Mouse (Mus musculus) liver, adult (tissue): ENCODE measurements around the gene Exosc1.
A peak's percentile ranks its signal among the peaks of the same experiment; 100 is the strongest.

Source experiments
- GATA4 ChIP-seq: IDR thresholded peaks from 2 replicates; pipeline ENCODE4 v1.6.1; 2014; ENCODE audit warnings: mild to moderate bottlenecking, low read length; ENCODE audit not compliant: insufficient replicate concordance

The Exosc1 gene

DNA sequence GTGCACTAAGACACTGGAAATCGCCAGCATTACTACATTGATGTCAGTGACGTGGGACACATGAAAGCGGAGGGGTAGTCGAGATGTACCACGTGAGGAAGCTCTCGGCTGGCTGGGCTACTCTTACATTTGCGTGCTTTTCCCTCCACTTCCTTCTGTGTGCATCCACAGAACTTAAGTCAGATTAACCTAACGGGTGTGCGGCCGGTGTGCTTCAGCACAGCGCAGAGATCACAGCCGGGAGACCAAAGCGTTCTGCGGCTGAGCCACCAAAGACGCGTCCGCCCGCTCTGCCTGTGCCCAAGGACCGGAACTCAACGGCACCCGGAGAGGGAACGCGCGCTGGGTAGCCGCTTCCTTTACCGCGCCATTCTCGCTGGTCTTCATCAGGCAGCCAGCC lies 537 bp downstream of the Exosc1 start:
- no peak for TF ChIP-seq GATA4

DNA sequence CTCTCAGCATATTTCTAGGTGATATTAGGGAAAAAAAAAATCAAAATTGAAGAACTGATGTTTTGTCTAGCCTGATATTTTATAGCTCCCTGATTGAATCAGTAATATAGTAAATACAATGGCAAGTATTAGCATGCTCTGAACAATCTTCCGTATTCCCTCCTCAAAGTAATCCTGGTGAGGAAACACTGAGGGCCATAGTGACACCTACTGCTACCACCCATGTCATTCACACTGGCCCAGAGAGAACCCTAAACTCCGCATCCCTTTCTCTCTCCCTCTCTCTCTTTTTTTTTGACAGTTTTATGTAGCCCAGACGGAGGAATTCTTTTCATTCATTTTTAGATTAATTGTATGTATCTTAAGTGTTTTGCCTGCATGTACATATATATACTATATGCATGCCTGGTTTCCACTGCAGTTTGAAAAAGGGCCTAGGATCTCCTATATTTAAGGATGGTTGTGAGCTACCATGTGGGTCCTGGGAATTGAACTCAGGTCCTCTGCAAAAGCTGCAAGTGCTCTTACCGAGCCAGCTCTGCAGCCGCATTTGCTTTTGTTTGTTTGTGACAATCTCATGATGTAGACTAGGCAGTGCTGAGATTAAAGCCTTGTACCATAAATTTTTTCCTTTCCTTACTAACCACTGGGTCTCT lies 12.7 kb downstream of the Exosc1 start:
- no peak for TF ChIP-seq GATA4

DNA sequence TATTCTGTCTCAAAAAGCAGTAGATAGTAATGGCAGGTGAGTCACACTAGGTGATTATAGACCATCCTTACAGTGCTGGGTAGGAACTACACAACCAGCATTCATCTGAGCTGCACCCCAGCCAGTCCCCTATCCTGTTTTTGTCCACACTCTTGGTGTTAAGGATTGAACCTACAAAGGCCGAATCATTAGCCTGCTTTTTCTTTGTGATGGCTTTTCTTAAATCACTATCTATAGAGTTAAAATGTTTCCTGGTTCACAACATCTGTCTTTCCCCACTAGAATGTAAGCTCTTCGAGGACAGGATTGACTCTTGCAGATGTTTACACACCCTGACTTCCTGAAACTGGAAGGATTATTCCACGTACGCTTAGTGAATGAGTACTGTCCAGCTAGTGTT lies 13.8 kb downstream of the Exosc1 start:
- no peak for TF ChIP-seq GATA4

DNA sequence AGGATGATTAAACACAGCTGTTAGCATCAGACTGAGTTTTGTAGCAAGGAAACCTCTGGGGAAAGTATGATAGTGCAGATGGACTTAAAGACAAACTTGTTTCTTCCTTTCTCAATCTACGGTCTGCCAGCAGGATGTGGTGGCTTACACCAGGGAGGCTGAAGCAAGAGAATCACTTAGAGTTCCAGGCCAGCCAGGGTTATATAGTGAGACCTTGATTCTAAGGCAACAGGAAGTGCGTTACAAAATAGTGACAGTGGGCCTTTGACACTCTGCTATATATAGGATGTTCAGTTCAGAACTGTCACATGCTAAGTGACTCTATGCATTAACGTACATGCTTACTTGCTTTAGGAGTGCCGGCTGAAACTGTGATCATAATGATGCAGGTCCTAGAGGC lies 16.4 kb downstream of the Exosc1 start:
- TF ChIP-seq GATA4 = no peak

DNA sequence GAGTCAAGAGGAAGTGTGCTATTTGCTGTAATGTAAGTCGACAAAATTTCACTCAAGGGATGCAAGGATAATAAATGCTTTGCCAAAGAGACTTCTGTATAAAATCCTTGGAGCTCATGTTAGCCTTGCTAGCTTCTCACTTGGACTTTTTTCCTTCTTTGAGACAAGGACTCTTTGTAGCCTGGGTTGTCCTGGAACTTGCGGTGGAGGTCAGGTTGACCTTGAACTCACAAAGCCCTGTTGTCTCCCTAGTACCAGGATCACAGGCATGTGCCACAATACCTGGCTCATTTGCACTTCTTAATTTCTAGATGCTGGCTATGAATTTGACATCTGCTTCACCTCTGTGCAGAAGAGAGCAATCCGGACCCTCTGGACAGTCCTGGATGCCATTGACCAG lies 17.9 kb downstream of the Exosc1 start:
- TF ChIP-seq GATA4 = no peak

DNA sequence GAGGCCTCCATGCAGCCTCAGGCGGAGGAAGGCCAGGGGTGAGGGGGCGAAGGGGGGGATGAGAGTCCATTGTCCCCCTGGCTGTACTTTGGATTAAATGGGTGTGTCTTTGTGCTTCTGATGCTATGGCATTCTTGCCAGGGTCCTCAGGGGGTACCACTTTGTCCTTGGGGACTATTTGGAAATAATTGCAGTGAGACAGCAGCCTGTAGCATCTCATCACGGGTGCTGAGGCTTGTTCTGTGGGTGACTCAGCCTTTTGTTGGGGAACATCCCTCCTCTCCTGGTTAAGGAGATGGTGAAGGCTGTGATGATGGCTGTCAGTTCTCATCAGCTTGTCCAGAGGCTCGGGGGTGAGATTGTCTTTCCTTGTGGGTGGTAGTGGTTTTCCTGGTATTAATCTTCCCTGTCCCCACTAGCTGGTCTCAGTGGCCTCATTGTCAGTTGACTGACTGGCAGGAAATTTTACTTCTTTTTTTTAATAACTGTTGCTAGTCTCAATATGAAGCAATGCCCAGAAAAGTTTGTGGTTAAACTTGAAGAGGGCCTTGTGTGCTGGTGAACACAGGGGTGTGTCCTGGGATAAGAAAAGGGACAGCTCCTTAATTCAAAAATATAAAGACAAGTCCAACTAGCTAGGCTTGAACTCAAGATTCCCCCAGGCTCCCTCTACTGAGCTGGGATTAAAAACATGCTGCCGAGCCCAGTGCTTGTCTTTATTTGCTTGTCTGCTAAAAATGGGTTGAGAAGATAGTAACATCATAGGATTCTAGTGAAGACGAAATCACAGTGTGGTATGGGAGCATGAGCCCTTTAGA lies 19.2 kb downstream of the Exosc1 start:
- TF ChIP-seq GATA4 = no peak

DNA sequence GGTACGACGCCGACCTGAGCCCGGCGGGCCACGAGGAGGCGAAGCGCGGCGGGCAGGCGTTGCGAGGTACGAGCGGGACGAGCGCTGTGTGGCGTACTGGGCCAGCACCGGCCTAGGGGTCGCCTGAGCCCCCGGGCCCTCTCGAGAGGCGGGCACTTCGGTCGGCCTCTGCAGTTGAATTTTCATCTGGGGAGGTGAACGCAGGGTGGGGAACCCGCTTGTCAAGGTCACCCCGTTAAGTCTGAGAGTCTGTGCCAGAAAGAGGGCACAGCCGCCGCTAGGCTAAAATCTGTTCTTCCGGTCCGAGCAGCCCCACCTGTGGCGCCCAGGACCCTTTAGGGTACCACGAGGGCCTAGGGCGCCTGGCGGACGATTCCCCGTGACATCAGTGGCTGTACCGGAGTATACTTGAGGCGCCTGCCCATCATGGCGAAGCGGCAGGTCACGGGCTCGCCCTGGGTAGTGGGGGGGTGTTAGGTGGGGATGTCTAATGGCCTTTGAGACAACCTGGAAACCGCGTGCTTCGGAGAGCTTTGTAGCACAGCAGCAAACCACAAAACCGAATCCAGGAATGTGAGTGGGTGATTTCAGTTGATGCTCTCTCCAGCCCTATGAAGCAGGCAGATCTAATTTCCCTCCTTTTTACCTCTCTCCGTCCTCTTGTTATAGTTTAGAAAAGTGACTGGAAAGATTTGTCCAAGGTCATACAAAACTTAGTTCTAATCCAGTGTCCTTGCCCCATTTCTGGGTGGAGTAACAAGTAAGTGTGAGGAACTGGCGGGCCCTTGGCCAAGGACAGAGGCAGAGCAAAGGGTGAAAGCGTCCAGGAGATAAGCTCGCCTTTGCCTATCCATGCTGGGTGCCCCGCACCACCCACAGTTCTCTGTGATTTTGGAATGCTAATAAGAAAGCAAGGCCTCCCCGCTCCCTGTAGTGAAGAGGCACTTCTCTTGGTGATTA lies 20.8 kb downstream of the Exosc1 start:
- peak; percentile 43; the same call in 1 of the 2 replicates for TF ChIP-seq GATA4

DNA sequence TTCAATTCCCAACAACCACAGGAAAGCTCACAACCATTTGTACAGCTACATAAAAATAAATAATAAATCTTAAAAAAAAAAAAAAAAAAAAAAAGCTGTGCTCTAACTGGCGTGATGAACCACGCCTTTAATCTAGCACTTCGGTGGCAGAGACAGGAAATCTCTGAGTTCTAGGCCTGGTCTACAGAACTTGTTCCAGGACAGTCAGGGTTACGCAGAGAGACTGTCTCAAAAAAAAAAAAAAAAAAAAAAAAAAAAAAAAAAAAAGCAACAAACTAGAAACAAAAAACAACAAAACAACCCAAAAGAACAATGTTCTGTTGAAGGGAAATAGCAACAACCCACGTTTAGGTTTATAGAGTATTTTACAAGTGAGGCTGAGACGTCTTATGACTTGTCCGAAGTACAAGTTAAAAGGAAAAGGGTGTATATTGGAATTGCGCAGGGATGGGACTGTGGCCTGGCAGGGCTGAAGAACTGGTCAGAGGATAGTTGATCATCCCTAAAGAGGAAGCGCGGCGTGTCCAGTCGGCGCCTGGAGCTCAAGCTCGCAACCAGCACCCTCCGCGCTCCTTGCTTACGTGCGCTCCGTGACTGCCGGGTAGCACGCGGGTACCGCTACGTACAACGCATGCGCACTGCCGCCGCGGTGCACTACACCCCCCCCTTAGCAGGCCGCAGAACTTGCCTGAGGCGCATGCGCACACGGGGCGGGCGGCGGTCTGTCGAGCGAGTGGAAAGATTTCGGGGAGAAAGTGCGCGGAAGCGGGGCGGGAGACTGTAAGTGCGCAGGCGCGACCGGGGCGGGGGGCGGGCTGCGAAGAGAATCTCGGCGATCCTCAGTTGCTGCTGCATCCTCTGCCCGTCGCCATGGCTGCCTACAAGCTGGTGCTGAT lies 21.8 kb downstream of the Exosc1 start, which contains the start of gene Pgam1:
TSS of gene Pgam1 (plus strand) at position 746 of the 896 bp plus-strand sequence.
- TF ChIP-seq GATA4 = no peak; the same call in 1 of the 2 replicates

DNA sequence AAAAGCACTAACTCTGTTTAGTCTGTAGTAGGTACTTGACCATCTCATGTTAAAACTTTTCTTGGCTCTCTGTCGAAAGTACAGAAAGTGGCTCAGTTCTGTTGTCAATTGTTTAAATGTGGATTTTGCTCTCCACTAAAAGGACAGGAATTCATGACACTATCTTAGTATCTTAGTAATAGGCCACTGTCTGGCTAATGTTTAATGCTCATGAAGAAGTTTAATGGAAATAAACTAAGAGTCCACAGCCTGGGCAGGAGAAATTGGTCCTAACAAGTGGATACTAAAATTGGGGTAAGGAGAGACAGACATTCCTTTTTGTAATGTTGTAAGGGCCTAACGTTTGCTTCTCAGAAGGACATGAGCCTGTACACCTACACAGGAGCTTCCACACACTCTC lies 22.8 kb downstream of the Exosc1 start:
- no peak for TF ChIP-seq GATA4

DNA sequence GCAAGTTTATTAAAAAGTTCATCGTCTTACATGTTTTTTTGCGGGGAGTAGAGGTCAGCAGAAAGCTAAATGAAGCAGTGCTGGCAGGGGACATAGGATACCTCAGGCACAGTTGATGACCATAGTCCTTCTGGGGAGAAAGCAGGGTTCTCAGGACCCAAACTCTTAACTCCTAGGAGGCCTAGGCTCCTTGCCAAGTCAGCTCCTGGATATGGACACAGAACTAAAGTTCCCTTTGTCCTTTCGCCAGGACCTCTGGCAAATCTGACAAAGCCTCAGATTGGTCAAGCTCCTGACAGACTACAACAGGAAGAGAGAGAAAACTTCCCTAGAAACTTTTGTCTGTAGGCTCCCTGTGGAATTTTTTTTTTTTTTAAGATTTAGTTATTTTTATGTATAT lies 24.5 kb downstream of the Exosc1 start:
- TF ChIP-seq GATA4 = no peak

DNA sequence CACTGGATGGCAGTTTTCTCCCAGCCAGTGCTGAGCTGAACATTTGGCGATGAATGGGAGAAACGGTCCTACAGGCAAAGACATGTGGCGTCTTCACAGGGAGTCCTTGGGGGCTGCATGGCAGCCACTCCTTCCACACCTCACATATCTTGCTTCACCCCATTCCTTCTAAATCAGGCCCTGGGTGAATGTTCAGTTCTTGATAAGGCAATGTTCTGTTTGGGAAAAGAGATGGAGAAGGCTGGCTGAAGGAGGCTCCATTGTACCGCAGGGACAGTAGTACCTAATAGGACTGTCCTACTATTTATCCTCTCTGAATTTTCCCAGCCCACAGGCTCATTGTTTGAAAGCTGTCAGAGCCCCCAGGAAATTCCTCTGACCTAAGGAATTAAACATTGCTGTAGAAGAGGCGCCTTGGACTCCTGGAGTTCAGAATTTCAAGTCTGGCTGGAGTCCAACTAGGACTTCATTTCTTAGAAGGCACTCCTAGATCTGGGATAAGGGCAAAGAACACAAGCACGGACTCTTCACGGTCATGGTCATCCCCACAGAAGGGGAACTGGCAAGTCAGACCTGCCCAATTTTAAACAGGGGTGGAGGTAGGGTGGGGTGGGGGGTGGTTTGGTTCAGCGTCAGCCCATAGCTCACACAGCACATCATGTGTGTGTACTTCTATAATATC lies 26.0 kb downstream of the Exosc1 start:
- TF ChIP-seq GATA4 = no peak

DNA sequence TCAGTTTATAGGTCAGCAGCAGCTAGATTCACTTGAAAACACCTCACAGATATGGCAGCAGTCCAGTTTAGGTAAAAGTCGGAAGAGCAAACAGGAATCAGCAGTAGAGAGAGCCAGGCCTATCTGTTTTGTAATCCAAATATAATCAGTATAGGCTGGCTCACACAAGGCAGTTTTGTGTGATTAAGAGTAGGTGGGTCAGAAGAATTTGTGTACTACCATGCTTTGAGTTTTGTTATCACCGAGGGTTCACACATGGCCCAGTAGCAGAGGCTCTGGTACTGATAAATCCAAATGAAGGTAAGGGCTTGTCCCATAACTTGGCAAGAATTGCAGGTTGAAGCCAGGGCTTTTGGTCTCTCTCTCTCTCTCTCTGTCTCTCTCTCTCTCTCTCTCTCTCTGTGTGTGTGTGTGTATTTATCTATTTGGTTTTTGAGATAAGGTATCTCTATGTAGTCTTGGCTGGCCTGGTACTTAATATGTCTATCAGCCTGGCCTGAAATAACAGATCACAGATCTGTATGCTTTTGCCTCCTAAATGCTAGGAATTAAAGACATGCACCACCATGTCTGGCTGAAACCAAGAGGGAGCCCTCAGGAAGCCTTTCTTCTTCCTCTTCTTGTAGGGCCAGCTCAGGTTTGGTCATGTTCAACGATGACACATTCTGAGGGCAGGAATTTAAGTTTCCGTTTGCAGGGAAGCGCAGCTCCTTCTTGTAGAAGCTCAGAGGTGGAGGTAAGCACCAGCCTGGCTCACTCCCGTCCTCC lies 26.7 kb downstream of the Exosc1 start:
- no peak for TF ChIP-seq GATA4

DNA sequence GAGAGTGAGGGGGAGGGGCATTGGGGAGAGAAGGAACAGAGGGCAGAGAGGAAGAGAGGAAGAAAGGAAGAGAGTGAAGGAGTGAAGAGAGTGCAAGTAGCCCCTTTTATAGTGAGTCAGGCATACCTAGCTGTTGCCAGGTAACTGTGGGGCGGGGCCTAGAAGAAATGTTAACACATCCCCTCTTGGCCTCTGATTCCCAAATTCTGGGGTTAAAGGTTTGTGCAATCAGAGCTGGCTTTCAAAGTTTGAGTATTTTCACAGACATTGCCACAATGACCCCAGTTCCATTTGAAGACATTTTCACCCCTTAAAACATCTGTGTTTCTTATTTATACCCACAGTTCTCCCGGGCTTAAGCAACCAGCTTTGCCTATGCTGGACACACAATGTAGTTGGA lies 28.0 kb downstream of the Exosc1 start:
- TF ChIP-seq GATA4 = no peak
